Comparison of ENCODE assay signal across 31 mouse cellular contexts in genomic region chr13:29407619-29408018, GRCm38 (mm10).
A peak's percentile ranks its signal among the peaks of the same experiment; 100 is the strongest.
DNase-seq lines count a peak whose midpoint lies in the region; ATAC-seq lines count a peak whose summit lies in the region.
"Had no signal": no experiment of that assay in that cellular context is flagged by ENCODE, and none has a peak within 500 bp of the region (broad histone marks: within the 10 kb centered on the region; RNA-seq: fewer than 3 reads in every experiment).

No protein-coding gene starts in this region.

- peaks cover 33% of the 10 kb centered on the region for H3K4me1 ChIP-seq in heart, embryonic 13.5 days
- peaks cover 16% of the 10 kb centered on the region; the same call in 1 of the 2 replicates for H3K4me1 ChIP-seq in embryonic facial prominence, embryonic 12.5 days
- peaks cover 62% of the 10 kb centered on the region for H3K4me1 ChIP-seq in limb, embryonic 12.5 days (replicated peaks)
- H3K4me1 ChIP-seq: liver, embryonic 12.5 days had no signal

- H3K9me3 ChIP-seq in heart, embryonic 13.5 days: no peaks in the 10 kb centered on the region
- H3K9me3 ChIP-seq in embryonic facial prominence, embryonic 12.5 days: no peaks in the 10 kb centered on the region
- no peaks in the 10 kb centered on the region for H3K9me3 ChIP-seq in limb, embryonic 12.5 days
- H3K9me3 ChIP-seq: embryonic facial prominence, embryonic 13.5 days; G1E; hindbrain, embryonic 15.5 days; liver, embryonic 12.5 days; megakaryocyte, embryonic 14.5 days; midbrain, embryonic 12.5 days; neural tube, embryonic 12.5 days had no signal

- H3K36me3 ChIP-seq in heart, embryonic 13.5 days: no peaks in the 10 kb centered on the region
- H3K36me3 ChIP-seq in embryonic facial prominence, embryonic 12.5 days: no peaks in the 10 kb centered on the region
- H3K36me3 ChIP-seq in limb, embryonic 12.5 days: no peaks in the 10 kb centered on the region
- H3K36me3 ChIP-seq: embryonic facial prominence, embryonic 13.5 days; hindbrain, embryonic 15.5 days; liver, embryonic 12.5 days; midbrain, embryonic 12.5 days; neural tube, embryonic 12.5 days had no signal

- DNase-seq in heart, adult 9 months (ENCODE audit: low spot score in 2 of 2): no peak
- peak; percentile 60 for DNase-seq in Muller cell, postnatal 12 days (ENCODE audit: inconsistent ontology term)
- no peak for DNase-seq in lung, postnatal 4 days
- no peak for DNase-seq in adrenal gland, postnatal 14 days
- DNase-seq: adrenal gland, postnatal 25 days; cerebellum, adult 18-20 months; cerebellum, postnatal 10 days; gastrocnemius, postnatal 36 days; heart, postnatal 4 days; kidney, adult 18-20 months; layer of hippocampus, postnatal 36 days; left cerebral cortex, postnatal 4 days; liver, postnatal 0 days; lung, postnatal 36 days; thymus, adult 2 months; thymus, postnatal 36 days had no signal

- H3K27me3 ChIP-seq in heart, embryonic 13.5 days (replicated peaks): no peaks in the 10 kb centered on the region
- no peaks in the 10 kb centered on the region for H3K27me3 ChIP-seq in embryonic facial prominence, embryonic 12.5 days
- no peaks in the 10 kb centered on the region for H3K27me3 ChIP-seq in limb, embryonic 12.5 days
- H3K27me3 ChIP-seq: embryonic facial prominence, embryonic 13.5 days; hindbrain, embryonic 15.5 days; liver, embryonic 12.5 days; megakaryocyte, embryonic 14.5 days; midbrain, embryonic 12.5 days; neural tube, embryonic 12.5 days; Patski had no signal

- H3K4me3 ChIP-seq in heart, embryonic 13.5 days: no peak overlapping the region
- no peak overlapping the region for H3K4me3 ChIP-seq in embryonic facial prominence, embryonic 12.5 days
- H3K4me3 ChIP-seq in limb, embryonic 12.5 days (replicated peaks): no peak overlapping the region
- H3K4me3 ChIP-seq: embryonic facial prominence, embryonic 13.5 days; erythroblast, embryonic 14.5 days; hindbrain, embryonic 15.5 days; liver, embryonic 12.5 days; megakaryocyte, embryonic 14.5 days; midbrain, embryonic 12.5 days; myocyte; neural tube, embryonic 12.5 days had no signal

- 0 out of 2 replicates have a peak overlapping the region, but pooled peaks have one; percentile 10 for H3K27ac ChIP-seq in heart, embryonic 13.5 days (replicated peaks)
- peak overlapping the region; percentile 23; the same call in 1 of the 2 replicates for H3K27ac ChIP-seq in embryonic facial prominence, embryonic 12.5 days
- H3K27ac ChIP-seq in limb, embryonic 12.5 days: peak overlapping the region; percentile 93
- H3K27ac ChIP-seq: hindbrain, embryonic 15.5 days; liver, embryonic 12.5 days; midbrain, embryonic 12.5 days; neural tube, embryonic 12.5 days had no signal

- ATAC-seq in heart, embryonic 13.5 days (ENCODE audit: extremely low read depth, insufficient number of reproducible peaks, low FRiP score, low TSS enrichment): no peak
- no peak for ATAC-seq in embryonic facial prominence, embryonic 12.5 days (ENCODE audit: insufficient number of reproducible peaks, insufficient read depth, low FRiP score, low TSS enrichment)
- peak; percentile 73; the same call in 1 of the 2 replicates for ATAC-seq in limb, embryonic 12.5 days (ENCODE audit: insufficient number of reproducible peaks, insufficient read depth, low FRiP score, low TSS enrichment, low read depth)
- ATAC-seq: forebrain, embryonic 16.5 days; inflammation-experienced regulatory T-cells, adult 6 months; liver, embryonic 12.5 days; liver, postnatal 0 days; Patski had no signal

- no peak overlapping the region for H3K9ac ChIP-seq in heart, embryonic 13.5 days
- no peak overlapping the region for H3K9ac ChIP-seq in embryonic facial prominence, embryonic 12.5 days
- no peak overlapping the region for H3K9ac ChIP-seq in limb, embryonic 12.5 days (replicated peaks)
- H3K9ac ChIP-seq: embryonic facial prominence, embryonic 13.5 days; hindbrain, embryonic 15.5 days; liver, embryonic 12.5 days; liver, postnatal 0 days; midbrain, embryonic 12.5 days; neural tube, embryonic 12.5 days had no signal

- no peak overlapping the region for H3K4me2 ChIP-seq in heart, embryonic 13.5 days
- no peak overlapping the region for H3K4me2 ChIP-seq in embryonic facial prominence, embryonic 12.5 days (replicated peaks)
- H3K4me2 ChIP-seq in limb, embryonic 12.5 days: peak overlapping the region; percentile 9; the same call in 1 of the 2 replicates
- H3K4me2 ChIP-seq: embryonic facial prominence, embryonic 13.5 days; hindbrain, embryonic 15.5 days; liver, embryonic 12.5 days; midbrain, embryonic 12.5 days; neural tube, embryonic 12.5 days had no signal

- WGBS in heart, embryonic 13.5 days: 64% methylated on average over 1 of the region's 1 CpGs
- 58% methylated on average over 1 of the region's 1 CpGs for WGBS in embryonic facial prominence, embryonic 12.5 days
- 31% methylated on average over 1 of the region's 1 CpGs for WGBS in limb, embryonic 12.5 days

Comparison
In these comparisons a context has a peak if more than half of its experiments do, and no peak if none do; other contexts are left out.
1. H3K27ac ChIP-seq: peak in every context shown above with its lines; median percentile 93 in limb, embryonic 12.5 days; 23 in embryonic facial prominence, embryonic 12.5 days; 10 in heart, embryonic 13.5 days.